Mouse (Mus musculus) cerebellum, adult 18-20 months (tissue): ENCODE results near the gene Ldb3.

Source experiments
- DNase-seq, 2 experiments: peaks; one replicate each; pipeline ENCODE4 v3.0.0; 2021

Ldb3 gene

DNA sequence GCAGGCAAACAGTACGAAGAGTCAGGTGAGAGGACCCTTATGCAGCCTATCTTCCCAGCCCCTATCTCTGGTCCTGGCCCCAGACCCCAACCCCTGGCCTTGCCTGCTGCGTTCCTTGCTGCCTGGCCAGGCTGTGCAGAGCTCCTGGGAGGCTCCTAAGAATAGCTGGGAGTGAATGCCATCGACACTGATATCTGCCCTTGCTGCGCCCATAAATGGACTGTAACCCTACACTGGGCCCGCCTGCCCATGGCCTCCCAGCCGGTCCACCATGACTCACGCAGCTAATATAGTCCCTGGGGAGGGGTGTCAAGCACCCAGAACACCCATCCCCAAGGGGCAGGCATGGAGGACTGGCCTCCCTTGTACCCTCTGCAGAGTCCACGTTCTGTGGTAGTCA lies at the start of gene Ldb3:
Gene Ldb3 (minus strand): TSS at position 185 of the 400 bp plus-strand sequence.
- no peak for DNase-seq

GRCm38 (mm10) chr14:34635721-34636120 lies 47.2 kb upstream of the Ldb3 start:
- DNase-seq: no peak

DNA sequence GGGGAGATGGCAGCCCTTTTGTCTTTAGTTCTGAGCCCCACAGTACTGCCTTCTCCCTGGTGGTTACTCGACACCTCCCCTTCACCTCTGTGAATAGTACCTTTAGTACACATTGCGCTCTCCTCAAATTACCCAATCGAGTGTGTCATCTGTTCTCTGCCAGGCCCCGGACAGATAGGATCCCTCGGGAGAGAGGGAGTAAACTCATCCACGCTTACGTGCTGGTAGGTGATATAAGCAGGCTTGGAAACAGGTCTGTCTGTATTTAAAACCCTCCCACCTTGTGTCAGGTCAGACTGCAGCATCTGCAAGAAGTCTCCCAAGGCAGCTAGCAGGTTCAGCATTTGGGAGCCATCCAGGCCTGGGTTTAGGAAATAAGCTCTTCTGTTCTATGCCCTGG lies 46.7 kb upstream of the Ldb3 start:
- no peak for DNase-seq

- no peak for DNase-seq
These were observed 44.4 kb upstream of the Ldb3 start for GRCm38 (mm10) chr14:34632722-34633448.

- DNase-seq: no peak
These were observed 38.3 kb upstream of the Ldb3 start for GRCm38 (mm10) chr14:34626824-34627223.

DNA sequence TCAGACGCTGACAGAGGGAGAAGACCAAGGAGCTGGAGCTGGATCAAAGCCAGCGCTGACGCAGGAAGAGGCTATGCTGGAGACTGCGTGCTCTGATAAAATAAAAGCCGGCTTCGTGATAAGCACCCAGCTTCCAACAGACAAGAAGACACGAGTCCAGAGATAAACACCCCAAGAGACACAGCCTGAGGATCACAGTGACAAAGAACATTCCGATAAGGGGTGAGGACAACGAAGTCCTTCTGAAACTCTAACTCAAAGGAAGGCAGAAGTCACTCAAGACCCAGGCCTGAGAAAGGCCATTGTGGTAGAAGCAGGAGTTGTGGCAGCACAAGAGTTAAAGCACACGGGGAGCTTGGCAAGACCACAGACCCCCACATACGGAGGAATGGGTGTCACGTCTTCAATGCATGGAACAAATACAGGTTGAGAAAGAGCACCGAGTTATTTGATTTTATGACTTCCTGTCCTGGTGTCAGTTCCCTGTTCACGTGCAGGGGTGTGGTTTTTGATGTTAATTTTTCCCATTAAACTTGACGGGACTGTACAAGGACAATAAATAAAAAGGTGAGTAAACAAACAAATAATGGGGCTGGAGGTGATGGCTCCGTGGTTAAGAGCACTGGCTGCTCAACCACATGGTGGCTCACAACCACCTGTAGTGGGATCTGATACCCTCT lies 35.2 kb upstream of the Ldb3 start:
- no peak for DNase-seq

DNA sequence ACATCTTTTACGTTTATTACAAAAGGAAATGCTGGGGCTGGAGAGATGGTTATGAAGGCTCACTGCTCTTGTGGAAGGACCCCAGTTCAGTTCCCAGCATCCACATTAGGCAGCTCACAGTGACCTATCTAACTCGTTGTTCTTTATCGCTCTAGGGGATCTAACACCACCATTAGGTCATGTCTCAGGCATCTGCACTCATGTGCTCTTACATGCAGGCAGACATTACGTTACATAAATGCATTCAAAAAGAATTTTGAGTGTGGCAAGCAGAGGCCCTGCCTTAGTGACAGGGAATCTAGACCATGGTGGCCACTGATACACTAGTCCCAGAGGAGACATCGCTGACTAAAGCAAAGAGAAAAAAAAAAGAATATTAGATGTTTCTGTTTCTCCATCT lies 34.6 kb upstream of the Ldb3 start:
- no peak for DNase-seq

DNA sequence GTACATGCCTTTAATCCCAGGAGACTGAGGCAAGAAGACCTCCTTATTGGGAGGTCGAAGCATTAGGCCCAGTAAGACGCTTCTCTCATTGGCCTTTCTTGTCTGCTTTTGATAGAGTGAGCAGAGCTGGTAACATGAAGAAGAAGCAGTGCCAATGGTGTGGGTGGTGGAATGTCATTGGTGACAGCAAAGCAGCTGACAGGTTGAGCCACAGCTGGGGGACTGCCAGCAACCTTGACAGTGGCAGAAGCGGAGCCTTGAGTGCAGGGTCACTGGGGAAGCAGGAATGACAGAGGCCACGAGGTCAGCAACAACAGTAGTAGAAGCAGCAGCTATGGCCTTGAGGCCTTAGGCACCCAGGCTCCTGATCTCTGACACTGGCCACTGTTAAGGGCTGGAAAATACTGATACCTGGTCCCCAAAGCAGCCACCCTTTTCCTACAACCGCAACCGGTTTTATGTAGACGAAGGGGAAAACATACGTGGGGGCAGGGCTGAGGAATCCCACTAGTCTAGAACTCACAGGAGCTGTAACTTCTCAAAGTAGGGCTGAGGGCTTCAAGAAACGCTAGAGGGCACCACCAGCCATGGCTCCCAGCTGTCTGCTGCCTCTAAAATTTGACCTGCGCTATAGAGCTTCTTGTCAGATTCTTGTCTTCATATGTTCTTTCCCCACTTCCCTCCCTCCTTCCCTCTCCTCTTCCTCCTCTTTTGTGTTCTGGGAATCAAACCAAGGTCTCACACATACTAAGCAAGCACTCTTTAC lies 32.3 kb upstream of the Ldb3 start:
- peak; percentile 31 to 41 for DNase-seq

GRCm38 (mm10) chr14:34618808-34619207 lies 30.3 kb upstream of the Ldb3 start:
- no peak for DNase-seq

DNA sequence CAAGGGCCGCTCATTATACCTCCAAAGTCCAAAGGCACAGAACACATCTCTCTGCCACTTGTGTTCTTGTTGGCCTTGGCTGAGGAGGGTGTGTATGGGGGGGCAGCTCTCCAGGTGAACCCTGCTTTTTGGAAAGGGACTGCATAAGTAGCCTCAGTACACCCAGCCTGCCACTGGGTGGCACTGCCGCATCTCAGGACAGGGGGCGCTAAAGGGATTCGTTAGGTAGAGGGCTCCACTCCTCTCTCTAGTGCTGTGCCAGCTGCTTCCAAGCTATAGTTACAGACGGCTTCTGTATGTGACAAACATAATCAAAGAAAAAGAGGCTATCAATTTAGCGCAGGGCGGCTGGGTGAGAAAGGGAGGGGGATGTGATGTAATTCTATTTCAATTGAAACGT lies 28.3 kb upstream of the Ldb3 start:
- DNase-seq: peak; percentile 83 to 86

- no peak for DNase-seq
These were observed 27.1 kb upstream of the Ldb3 start for GRCm38 (mm10) chr14:34615625-34616024.

DNA sequence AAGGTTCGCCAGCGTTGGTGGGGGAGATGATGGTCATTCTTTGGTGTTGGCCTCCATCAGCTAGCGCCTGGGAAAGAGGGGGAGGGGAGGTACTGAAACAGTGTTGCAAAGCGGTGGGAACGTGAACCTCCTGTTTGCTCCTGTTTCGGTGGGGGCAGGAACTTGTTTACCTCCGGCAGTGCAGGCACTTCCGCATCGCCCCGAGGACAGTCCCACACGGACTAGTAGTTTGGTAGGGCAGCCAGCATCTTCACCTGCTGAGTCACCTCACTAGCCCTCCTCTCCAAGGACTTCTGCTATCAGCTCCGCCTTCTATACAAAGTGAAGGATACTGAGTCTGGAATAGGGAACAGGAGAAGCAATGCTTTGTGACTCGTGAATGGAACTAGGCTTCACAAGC lies 26.6 kb upstream of the Ldb3 start:
- DNase-seq: no peak

- no peak for DNase-seq
These were observed 26.1 kb upstream of the Ldb3 start for GRCm38 (mm10) chr14:34614551-34614950.

- DNase-seq: no peak
These were observed 25.0 kb upstream of the Ldb3 start for GRCm38 (mm10) chr14:34613523-34613922.

DNA sequence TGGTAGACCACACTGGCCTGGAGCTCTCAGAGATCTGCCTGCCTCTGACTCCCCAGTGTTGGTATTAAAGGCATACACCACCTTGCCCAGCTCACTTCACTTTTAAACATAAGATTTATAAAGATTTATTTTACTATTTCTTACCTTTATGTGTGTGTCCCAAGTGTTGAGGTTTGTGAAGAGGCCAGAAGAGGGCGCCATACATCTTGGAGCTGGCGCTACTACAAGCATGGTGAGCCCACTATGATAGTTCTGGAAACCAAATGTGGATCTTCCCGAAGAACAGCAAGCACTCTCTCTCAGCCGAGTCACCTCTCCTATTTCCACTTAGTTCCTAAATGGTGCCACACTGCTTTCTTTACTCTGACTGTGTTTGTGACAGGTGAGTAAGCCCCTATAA lies 23.7 kb upstream of the Ldb3 start:
- no peak for DNase-seq

DNA sequence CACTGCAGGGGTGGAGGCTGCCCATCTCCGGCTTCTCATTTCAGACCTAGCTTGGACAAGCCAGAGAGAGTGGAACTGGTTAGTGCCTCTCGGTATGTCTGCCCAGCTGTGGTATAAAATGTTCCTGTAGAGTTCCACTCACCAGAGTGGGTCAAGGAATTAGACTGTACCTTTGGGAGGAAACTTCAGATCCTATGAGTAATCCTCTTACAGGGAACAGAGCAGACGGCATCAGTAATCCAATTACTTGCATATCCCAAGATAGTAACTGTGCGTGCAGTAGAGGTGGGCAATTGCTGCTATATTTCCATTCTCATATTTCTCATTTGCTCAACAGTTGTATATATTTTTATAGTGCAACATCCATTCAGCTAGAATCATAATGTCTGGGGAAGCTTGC lies 23.1 kb upstream of the Ldb3 start:
- no peak for DNase-seq

DNA sequence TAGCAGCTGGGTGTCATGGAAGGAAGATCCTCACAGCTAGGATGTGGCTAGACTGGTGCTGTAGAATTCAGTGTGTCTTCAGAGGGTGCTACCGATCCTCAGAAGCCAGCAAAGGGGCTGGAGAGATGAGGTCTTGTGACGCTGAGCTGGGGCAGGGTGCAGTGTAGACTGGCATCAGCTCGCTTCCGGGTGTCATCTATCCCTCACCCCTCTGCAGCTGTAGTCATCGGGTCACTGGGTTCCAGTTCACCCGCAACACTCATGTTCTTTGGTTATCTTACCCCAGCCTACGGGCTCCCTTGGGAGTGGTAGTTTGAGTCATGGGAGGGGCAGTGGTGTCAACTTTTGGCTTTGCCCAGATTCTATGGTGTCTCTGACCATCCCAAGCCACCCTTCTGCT lies 13.4 kb upstream of the Ldb3 start:
- DNase-seq: no peak

GRCm38 (mm10) chr14:34599941-34600340 lies 11.5 kb upstream of the Ldb3 start, which contains the start of gene Opn4:
TSS of gene Opn4 (minus strand) at chr14:34600142.
- DNase-seq: no peak

- DNase-seq: no peak
These were observed 7.2 kb upstream of the Ldb3 start for GRCm38 (mm10) chr14:34595596-34596255.

DNA sequence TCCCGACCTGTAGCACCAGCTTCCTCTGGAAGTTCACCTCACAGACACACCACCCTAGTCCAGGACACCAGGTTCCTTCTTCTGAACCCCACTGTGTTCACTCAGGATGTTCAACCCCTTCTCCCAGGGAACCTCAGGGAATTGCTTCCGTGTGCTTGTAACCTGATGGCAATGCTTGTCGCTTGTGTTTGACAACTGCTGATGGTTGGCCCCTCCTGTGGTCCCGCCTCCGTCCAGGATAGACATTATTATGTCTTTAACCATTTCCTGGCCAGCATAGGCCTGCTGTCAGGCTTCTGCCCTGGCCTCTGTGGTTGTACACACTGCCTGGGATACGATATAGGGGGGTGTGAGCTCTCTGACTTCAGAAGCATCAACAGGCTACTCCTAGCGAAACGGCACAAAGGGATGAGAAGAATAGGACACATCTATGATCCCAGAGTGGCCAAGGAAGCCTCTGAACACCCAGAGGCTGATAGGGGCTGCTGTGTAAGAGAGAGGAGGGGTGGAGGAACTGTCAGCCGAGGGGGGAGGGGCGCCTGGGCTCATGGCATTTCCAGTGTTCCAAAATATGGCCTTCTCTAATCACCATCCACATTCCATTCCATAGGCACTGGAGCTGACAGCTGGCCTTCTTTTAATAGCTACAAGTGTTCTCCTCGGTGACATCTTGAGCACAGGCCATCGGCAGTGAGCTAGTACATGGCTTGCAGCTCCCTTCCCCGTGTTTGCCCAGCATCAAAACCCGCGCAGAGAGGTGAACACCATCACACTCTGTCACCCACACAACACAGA lies 3.5 kb upstream of the Ldb3 start:
- DNase-seq: no peak

DNA sequence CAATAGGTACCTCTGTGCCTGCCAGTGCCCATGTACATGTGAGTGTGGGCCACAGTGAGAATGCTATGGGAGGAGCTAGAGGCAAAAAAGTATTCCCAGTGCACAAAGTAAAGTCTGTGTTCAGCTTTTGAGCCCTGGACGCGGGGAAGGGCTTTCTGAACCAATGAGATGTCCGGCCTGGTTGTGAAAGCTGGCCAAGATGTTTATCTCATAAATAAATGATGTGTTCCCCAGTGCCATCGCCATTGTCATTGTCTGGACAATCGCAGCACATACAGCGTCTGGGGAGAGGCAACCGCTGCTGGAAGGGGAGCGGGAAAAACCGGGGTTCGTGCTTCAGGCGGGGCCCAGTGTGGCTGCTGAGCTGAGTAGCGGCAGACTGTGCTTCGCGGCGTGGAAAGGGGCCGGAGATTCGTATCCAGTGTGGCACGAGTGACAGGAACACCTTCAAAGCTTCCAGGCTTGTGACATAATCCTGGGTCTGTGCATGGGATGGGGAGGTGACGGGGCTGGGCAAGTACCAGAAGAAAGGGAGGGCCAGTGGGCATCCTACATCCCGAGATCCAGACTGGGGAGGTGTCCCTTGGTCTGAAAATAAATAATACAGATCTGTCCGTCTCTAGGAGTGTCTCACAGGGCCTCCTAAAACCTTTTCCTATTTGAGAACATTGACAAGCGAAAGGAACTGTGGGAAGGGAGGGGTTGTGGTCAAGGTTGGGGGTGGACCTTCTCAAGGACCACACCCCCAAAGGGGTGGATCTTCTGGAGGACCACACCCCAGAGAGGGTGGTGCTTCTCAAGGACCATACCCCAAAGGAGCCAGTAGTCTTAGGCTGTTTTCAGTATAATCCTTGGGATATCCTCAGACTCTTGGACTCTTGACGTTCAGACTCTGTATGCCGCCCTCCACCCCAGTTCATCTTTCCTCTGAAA lies 2.5 kb upstream of the Ldb3 start:
- DNase-seq: no peak
